Mouse (Mus musculus): ENCODE results near the gene Fbxo46. TPM values are rescaled to one million over a fixed set of nuclear protein-coding genes. Genes with fewer than 3 reads are reported as not detected.
A peak's percentile ranks its signal among the peaks of the same experiment; 100 is the strongest.
"Not testable (repeated sequence)": the region's sequence is repeated elsewhere in the genome, so short reads cannot be mapped to it uniquely, and the experiment has no call there.

The Fbxo46 gene
- 10 to 100 TPM; 13.2 to 14.2 TPM for total RNA-seq (2021)

GRCm38 (mm10) chr7:19119631-19120429 lies at the start of gene Fbxo46:
Gene Fbxo46, plus strand, starts transcription at chr7:19119859.
- peak; percentile 79 to 82 for DNase-seq (ENCODE audit: extremely low spot score in 1 of 2, low spot score in 1 of 2)

DNA sequence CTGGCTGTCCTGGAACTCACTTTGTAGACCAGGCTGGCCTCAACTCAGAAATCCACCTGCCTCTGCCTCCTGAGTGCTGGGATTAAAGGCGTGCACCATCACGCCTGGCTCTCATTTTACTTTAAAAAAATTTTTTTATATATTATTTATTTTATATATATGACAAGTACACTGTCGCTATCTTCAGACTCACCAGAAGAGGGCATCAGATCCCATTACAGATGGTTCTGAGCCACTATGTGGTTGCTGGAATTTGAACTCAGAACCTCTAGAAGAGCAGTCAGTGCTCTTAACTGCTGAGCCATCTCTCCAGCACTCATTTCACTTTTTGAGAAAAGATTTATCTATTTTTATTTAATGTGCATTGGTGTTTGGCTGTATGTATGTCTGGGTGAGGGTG lies 48.6 kb upstream of the Fbxo46 start:
- not testable (repeated sequence) for DNase-seq (ENCODE audit: extremely low spot score in 1 of 2, low spot score in 1 of 2)

DNA sequence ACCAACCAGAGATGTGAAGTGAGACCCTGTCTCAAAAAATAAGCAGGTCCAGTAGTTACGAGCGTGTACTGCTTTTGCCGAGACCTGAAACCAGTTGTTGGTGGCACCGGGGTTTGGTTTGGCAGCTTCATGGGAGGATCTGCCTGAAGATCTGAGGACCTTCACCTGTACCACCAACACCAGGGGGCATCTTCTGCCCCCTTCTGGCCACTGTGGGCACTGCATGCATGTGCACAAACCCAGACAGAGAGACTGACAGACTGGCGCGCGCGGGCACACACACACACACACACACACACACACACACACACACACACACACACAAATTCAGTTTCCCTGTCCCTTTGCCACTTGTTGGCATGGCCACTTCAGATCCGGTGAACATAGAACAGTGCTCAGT lies 46.2 kb upstream of the Fbxo46 start:
- DNase-seq (ENCODE audit: extremely low spot score in 1 of 2, low spot score in 1 of 2), result peak in 1 of 2 experiments; percentile 61

GRCm38 (mm10) chr7:19074494-19074893 lies 45.2 kb upstream of the Fbxo46 start:
- no peak for DNase-seq (ENCODE audit: extremely low spot score in 1 of 2, low spot score in 1 of 2)

- no peak for DNase-seq (ENCODE audit: extremely low spot score in 1 of 2, low spot score in 1 of 2)
Measured at GRCm38 (mm10) chr7:19075231-19075630, 44.4 kb upstream of the Fbxo46 start.

- DNase-seq (ENCODE audit: extremely low spot score in 1 of 2, low spot score in 1 of 2), result peak; percentile 80 to 83
Measured at GRCm38 (mm10) chr7:19075723-19076585, 43.7 kb upstream of the Fbxo46 start, which contains the start of gene Dmwd. Gene Dmwd, plus strand, starts transcription at chr7:19076227.

DNA sequence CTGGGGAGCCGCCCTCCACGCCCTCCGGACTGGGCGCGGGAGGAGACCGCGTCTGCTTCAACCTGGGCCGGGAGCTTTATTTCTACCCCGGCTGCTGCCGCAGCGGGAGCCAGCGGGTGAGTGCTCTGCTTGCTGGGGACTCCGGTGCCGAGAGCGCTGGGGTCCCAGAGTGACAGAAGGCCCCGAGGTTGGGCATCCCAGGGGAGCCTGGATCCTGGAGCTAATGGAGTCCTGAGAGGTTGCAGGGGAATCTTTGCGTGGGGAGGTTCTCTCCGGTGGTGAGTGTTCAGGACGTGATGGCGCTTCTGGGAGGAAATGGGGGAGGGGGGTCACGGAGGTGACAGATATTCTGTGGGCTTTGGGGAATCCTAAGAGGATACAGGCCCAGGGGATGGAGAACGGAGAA lies 43.1 kb upstream of the Fbxo46 start:
- DNase-seq (ENCODE audit: extremely low spot score in 1 of 2, low spot score in 1 of 2), result no peak

GRCm38 (mm10) chr7:19077761-19078160 lies 41.9 kb upstream of the Fbxo46 start:
- DNase-seq (ENCODE audit: extremely low spot score in 1 of 2, low spot score in 1 of 2), result no peak

DNA sequence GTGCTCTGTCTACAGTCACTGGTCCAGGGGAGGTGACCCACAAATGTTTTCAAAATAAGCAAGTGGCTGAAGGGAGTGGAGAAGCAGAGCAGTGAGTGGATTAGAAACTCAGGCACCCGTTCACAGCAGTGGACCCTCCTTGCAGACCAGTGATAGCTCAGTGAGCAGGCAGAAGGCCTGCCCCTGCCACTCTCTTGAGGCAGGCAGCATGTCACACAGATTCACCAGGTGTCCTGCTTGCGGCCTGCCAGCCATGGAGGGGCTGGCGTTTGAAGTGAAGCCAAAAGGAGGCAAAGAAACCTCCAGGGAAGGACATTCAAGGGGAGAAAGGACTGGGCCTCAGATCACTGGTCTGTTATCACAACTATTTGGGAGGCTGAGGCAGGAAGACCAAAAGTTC lies 40.9 kb upstream of the Fbxo46 start:
- DNase-seq (ENCODE audit: extremely low spot score in 1 of 2, low spot score in 1 of 2), result no peak

- DNase-seq (ENCODE audit: extremely low spot score in 1 of 2, low spot score in 1 of 2), result no peak
Measured at GRCm38 (mm10) chr7:19080451-19080950, 39.2 kb upstream of the Fbxo46 start.

DNA sequence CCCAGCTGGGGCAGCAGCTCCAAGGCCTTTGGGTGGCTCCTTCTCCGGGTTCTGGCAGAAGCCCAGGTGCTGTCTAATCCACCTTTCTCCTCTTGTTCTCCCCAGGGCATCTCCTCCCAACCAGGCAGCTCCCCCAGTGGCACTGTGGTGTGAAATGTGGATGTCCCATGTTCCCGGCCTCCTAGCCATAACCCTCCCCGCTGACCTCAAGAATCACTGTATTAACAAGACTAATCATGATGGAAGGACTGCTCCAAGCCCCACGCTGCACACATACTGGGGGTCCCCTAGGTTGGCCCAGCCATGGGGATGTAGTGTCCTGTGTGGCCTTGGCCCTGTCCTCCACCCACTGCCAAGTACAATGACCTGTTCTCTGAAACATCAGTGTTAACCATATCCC lies 37.5 kb upstream of the Fbxo46 start:
- no peak for DNase-seq (ENCODE audit: extremely low spot score in 1 of 2, low spot score in 1 of 2)

- no peak for DNase-seq (ENCODE audit: extremely low spot score in 1 of 2, low spot score in 1 of 2)
Measured at GRCm38 (mm10) chr7:19083096-19083495, 36.6 kb upstream of the Fbxo46 start.

DNA sequence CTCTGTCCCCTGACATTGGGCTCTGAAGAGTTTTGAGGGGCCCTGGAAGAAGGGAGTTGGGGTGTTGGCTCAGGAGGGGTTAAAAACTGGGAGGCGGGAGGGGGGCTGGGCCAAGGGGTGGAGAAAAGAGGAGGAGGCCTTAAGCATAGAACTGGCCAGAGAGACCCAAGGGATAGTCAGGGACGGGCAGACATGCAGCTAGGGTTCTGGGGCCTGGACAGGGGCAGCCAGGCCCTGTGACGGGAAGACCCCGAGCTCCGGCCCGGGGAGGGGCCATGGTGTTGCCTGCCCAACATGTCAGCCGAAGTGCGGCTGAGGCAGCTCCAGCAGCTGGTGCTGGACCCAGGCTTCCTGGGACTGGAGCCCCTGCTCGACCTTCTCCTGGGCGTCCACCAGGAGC lies 36.0 kb upstream of the Fbxo46 start, which contains the start of gene Dmpk:
TSS of gene Dmpk (plus strand) at position 149 of the 400 bp plus-strand sequence.
- DNase-seq (ENCODE audit: extremely low spot score in 1 of 2, low spot score in 1 of 2), result no peak

GRCm38 (mm10) chr7:19084277-19084771 lies 35.3 kb upstream of the Fbxo46 start:
- DNase-seq (ENCODE audit: extremely low spot score in 1 of 2, low spot score in 1 of 2), result no peak

GRCm38 (mm10) chr7:19084921-19085473 lies 34.7 kb upstream of the Fbxo46 start:
- no peak for DNase-seq (ENCODE audit: extremely low spot score in 1 of 2, low spot score in 1 of 2)

GRCm38 (mm10) chr7:19085495-19085894 lies 34.2 kb upstream of the Fbxo46 start:
- no peak for DNase-seq (ENCODE audit: extremely low spot score in 1 of 2, low spot score in 1 of 2)

- DNase-seq (ENCODE audit: extremely low spot score in 1 of 2, low spot score in 1 of 2), result no peak
Measured at GRCm38 (mm10) chr7:19086042-19086441, 33.6 kb upstream of the Fbxo46 start.

- DNase-seq (ENCODE audit: extremely low spot score in 1 of 2, low spot score in 1 of 2), result no peak
Measured at GRCm38 (mm10) chr7:19086760-19087159, 32.9 kb upstream of the Fbxo46 start.

DNA sequence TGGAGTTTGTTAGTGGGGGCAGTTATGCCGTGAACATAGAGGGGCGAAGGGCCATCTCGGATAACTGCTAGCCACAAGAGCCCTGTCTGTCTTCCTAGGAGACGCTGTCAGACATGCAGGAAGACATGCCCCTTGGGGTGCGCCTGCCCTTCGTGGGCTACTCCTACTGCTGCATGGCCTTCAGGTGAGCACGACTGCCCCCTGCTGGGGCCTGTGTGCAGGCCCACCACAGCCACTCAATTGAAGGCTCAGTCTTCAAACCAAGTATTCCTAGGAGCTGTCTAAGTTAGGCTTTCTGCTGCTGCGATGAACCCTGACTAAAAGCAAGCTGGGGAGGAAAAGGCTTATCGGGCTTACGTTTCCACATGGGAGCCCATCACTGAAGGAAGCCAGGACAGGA lies 30.8 kb upstream of the Fbxo46 start:
- peak in 1 of 2 experiments; percentile 65 for DNase-seq (ENCODE audit: extremely low spot score in 1 of 2, low spot score in 1 of 2)

DNA sequence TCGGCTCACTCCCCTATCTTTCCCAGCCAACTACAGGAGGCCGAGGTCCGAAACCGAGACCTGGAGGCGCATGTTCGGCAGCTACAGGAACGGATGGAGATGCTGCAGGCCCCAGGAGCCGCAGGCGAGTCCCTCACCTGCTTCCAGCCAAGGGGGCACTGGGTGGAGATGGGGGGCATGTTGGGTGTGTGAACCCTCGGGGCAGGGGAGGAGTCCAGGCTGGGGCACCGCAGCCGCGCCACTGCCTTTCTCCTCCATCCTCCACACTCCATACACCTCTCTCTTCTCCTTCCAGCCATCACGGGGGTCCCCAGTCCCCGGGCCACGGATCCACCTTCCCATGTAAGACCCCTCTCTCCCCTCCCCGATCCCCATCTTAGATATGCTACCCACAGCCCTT lies 27.7 kb upstream of the Fbxo46 start:
- no peak for DNase-seq (ENCODE audit: extremely low spot score in 1 of 2, low spot score in 1 of 2)
